Mouse (Mus musculus): ENCODE results near the gene Skiv2l. TPM values are rescaled to one million over a fixed set of nuclear protein-coding genes. Genes with fewer than 3 reads are reported as not detected.

The Skiv2l gene
- total and polyA plus RNA-seq, 3 experiments = 22.0 to 50.5 (median 35.2) TPM

DNA sequence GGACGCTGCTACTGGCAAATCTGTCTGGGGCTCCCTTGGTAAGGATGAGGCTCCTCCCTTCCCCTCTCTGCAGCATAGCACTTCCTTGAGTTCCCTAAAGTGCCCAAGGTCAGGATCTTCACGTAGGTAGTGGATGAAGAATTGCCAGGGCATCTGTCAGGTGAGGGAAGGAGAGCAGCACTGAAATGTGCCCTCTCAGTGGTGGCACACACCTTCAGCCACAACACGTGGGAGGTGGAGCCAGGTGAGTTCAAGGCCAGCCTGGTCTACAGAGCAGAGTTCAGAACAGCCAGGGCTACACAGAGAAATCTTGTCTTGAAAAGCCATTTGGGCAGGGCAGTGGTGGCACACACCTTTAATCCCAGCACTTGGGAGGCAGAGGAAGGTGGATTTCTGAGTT, 4.8 kb upstream of the Skiv2l start:
- Histone ChIP-seq H3K4me1 (ENCODE audit: control insufficient read depth in 1 of 2, insufficient read depth in 2 of 2) (peaks cover 0 to 35% of the 10 kb centered on the region in 2 experiments), H3K27ac (ENCODE audit: insufficient read depth, low read depth) (no peak overlapping the region), H3K9me3 (replicated peaks; ENCODE audit: low read length) (no peaks in the 10 kb centered on the region), H3K36me3 (replicated peaks in 1 of 2; ENCODE audit: control insufficient read depth in 1 of 2, insufficient read depth in 1 of 2, low read length in 1 of 2) (peaks cover 48 to 75% of the 10 kb centered on the region in 2 experiments), H3K79me2 (replicated peaks; ENCODE audit: control insufficient read depth, extremely low read depth, insufficient read depth, poor library complexity, severe bottlenecking) (peaks cover 14% of the 10 kb centered on the region), H3K27me3 (replicated peaks) (no peaks in the 10 kb centered on the region), H3K4me3 (replicated peaks in 1 of 3; ENCODE audit: low read depth in 2 of 3, low read length in 2 of 3, poor library complexity in 1 of 3) (no peak overlapping the region), H3K9ac (ENCODE audit: insufficient read depth, low read depth) (no peak overlapping the region), H3K4me2 (ENCODE audit: insufficient read depth, low read depth, poor library complexity, severe bottlenecking) (no peak overlapping the region)
- DNase-seq (ENCODE audit: extremely low read depth) = no peak
- dilution Hi-C loops (cut with MboI; ENCODE audit: extremely low pct_ligation_motif_present, extremely low pct_unique_long_range_greater_than_20kb, low sequenced_read_pairs) (no loop called here), in situ Hi-C loops (cut with MboI; ENCODE audit: low pct_ligation_motif_present, low pct_unique_long_range_greater_than_20kb, low sequenced_read_pairs) (loop anchor here (5.0 kb wide), 1 partner anchor 58 kb away; the partner anchor contains the start of gene Slc44a4)
- no peak for TF ChIP-seq ZC3H11A (IDR thresholded peaks at IDR 0.05; ENCODE audit: low read depth, low read length)
- TF ChIP-seq ZNF384 (IDR thresholded peaks at IDR 0.05; ENCODE audit: low read depth, low read length) = no peak
- TF ChIP-seq ZKSCAN1 (IDR thresholded peaks at IDR 0.05; ENCODE audit: borderline replicate concordance, low read depth, low read length) = no peak

DNA sequence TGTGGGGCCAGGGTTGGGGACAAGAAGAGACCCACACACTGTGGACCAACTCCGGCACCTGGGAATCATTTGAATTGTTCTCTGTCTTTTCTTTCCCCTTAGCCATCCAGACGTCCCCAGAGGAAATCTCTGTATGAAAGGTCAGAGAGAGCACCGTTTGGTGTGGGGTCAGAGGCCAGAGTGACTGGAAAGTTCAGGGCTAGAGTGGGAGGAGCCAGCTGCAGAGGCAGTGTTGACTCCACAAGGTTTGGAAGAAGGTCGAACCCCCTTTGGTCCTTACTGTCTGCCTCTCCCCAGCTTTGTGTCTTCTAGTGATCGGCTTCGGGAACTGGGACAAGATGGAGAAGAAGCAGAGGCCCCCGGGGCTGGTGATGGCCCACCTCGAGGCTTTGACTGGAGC, 3.5 kb upstream of the Skiv2l start:
- peaks cover 2 to 35% of the 10 kb centered on the region in 2 experiments for H3K4me1 ChIP-seq (ENCODE audit: control insufficient read depth in 1 of 2, insufficient read depth in 2 of 2)
- TF ChIP-seq MAFK (IDR thresholded peaks at IDR 0.05; ENCODE audit: insufficient replicate concordance, low read length) = no peak
- no peak for TF ChIP-seq RAD21 (IDR thresholded peaks at IDR 0.05; ENCODE audit: low read depth, low read length)
- TF ChIP-seq CTCF (conservative IDR thresholded peaks at IDR 0.05 in 1 of 2, IDR thresholded peaks at IDR 0.05 in 1 of 2; ENCODE audit: low read depth in 2 of 2, low read length in 2 of 2) = no peak
- no peak for TF ChIP-seq HCFC1 (IDR thresholded peaks at IDR 0.05; ENCODE audit: low read depth, low read length)
- TF ChIP-seq UBTF (IDR thresholded peaks at IDR 0.05; ENCODE audit: low read depth, low read length) = no peak
- TF ChIP-seq E2F4 (IDR thresholded peaks at IDR 0.05; ENCODE audit: insufficient replicate concordance, low read depth, low read length) = no peak
- H3K36me3 ChIP-seq (replicated peaks in 1 of 2; ENCODE audit: control insufficient read depth in 1 of 2, insufficient read depth in 1 of 2, low read length in 1 of 2) = peaks cover 48 to 70% of the 10 kb centered on the region in 2 experiments
- no peaks in the 10 kb centered on the region for H3K9me3 ChIP-seq (replicated peaks; ENCODE audit: low read length)
- no peak overlapping the region for H3K9ac ChIP-seq (ENCODE audit: insufficient read depth, low read depth)
- no peaks in the 10 kb centered on the region for H3K27me3 ChIP-seq (replicated peaks)
- no peak overlapping the region for H3K4me3 ChIP-seq (replicated peaks in 1 of 3; ENCODE audit: low read depth in 2 of 3, low read length in 2 of 3, poor library complexity in 1 of 3)
- DNase-seq (ENCODE audit: extremely low read depth) = no peak
- no peak overlapping the region for H3K4me2 ChIP-seq (ENCODE audit: insufficient read depth, low read depth, poor library complexity, severe bottlenecking)
- dilution Hi-C loops (cut with MboI; ENCODE audit: extremely low pct_ligation_motif_present, extremely low pct_unique_long_range_greater_than_20kb, low sequenced_read_pairs) (no loop called here), in situ Hi-C loops (cut with MboI; ENCODE audit: low pct_ligation_motif_present, low pct_unique_long_range_greater_than_20kb, low sequenced_read_pairs) (no loop called here)
- peaks cover 20% of the 10 kb centered on the region for H3K79me2 ChIP-seq (replicated peaks; ENCODE audit: control insufficient read depth, extremely low read depth, insufficient read depth, poor library complexity, severe bottlenecking)
- no peak overlapping the region for H3K27ac ChIP-seq (ENCODE audit: insufficient read depth, low read depth)

- Histone ChIP-seq H3K4me3 (replicated peaks in 1 of 3; ENCODE audit: low read depth in 2 of 3, low read length in 2 of 3, poor library complexity in 1 of 3) (peak overlapping the region; percentile 75 to 92 (median 86)), H3K9me3 (replicated peaks; ENCODE audit: low read length) (no peaks in the 10 kb centered on the region), H3K4me2 (ENCODE audit: insufficient read depth, low read depth, poor library complexity, severe bottlenecking) (peak overlapping the region; percentile 57), H3K36me3 (replicated peaks in 1 of 2; ENCODE audit: control insufficient read depth in 1 of 2, insufficient read depth in 1 of 2, low read length in 1 of 2) (peaks cover 55 to 68% of the 10 kb centered on the region in 2 experiments), H3K27me3 (replicated peaks) (no peaks in the 10 kb centered on the region), H3K9ac (ENCODE audit: insufficient read depth, low read depth) (peak overlapping the region; percentile 81), H3K4me1 (ENCODE audit: control insufficient read depth in 1 of 2, insufficient read depth in 2 of 2) (peaks cover 2 to 27% of the 10 kb centered on the region in 2 experiments), H3K79me2 (replicated peaks; ENCODE audit: control insufficient read depth, extremely low read depth, insufficient read depth, poor library complexity, severe bottlenecking) (peaks cover 20% of the 10 kb centered on the region), H3K27ac (ENCODE audit: insufficient read depth, low read depth) (peak overlapping the region; percentile 12; the same call in 1 of the 2 replicates)
- TF ChIP-seq SIN3A (IDR thresholded peaks at IDR 0.05; ENCODE audit: low read length) = peak; percentile 13; the same call in 1 of the 2 replicates
- 0 out of 2 replicates have a peak, but pooled peaks have one; percentile 7 for TF ChIP-seq E2F4 (IDR thresholded peaks at IDR 0.05; ENCODE audit: insufficient replicate concordance, low read depth, low read length)
- peak; percentile 18; the same call in 1 of the 2 replicates for TF ChIP-seq MXI1 (IDR thresholded peaks at IDR 0.05; ENCODE audit: low read depth, low read length)
- no peak for TF ChIP-seq ZNF384 (IDR thresholded peaks at IDR 0.05; ENCODE audit: low read depth, low read length)
- peak; percentile 18 for DNase-seq (ENCODE audit: extremely low read depth)
- dilution Hi-C loops (cut with MboI; ENCODE audit: extremely low pct_ligation_motif_present, extremely low pct_unique_long_range_greater_than_20kb, low sequenced_read_pairs) = no loop called here
- in situ Hi-C loops (cut with MboI; ENCODE audit: low pct_ligation_motif_present, low pct_unique_long_range_greater_than_20kb, low sequenced_read_pairs) = no loop called here
These were observed 611 bp upstream of the Skiv2l start for GRCm38 (mm10) chr17:34850517-34851125.
